Mouse (Mus musculus): Measurements from ENCODE around the gene Sntn.

- TF ChIP-seq POLR2A (IDR thresholded peaks at IDR 0.05; ENCODE audit: low read depth, low read length) (no peak), CTCF (IDR thresholded peaks at IDR 0.05; ENCODE audit: extremely low read depth, insufficient read length, insufficient replicate concordance, low read depth, low read length) (no peak)
Observed at GRCm38 (mm10) chr14:13651541-13652298, 19.0 kb upstream of the Sntn start.
